Mouse (Mus musculus): ENCODE measurements at regions not wholly inside any gene's neighbourhood (a gene's known extent, or its start where the extent isn't known, plus 50 kb on each side); places are given as distances from the start of the nearest gene placed in this dataset.
A peak's percentile ranks its signal among the peaks of the same experiment; 100 is the strongest.

DNA sequence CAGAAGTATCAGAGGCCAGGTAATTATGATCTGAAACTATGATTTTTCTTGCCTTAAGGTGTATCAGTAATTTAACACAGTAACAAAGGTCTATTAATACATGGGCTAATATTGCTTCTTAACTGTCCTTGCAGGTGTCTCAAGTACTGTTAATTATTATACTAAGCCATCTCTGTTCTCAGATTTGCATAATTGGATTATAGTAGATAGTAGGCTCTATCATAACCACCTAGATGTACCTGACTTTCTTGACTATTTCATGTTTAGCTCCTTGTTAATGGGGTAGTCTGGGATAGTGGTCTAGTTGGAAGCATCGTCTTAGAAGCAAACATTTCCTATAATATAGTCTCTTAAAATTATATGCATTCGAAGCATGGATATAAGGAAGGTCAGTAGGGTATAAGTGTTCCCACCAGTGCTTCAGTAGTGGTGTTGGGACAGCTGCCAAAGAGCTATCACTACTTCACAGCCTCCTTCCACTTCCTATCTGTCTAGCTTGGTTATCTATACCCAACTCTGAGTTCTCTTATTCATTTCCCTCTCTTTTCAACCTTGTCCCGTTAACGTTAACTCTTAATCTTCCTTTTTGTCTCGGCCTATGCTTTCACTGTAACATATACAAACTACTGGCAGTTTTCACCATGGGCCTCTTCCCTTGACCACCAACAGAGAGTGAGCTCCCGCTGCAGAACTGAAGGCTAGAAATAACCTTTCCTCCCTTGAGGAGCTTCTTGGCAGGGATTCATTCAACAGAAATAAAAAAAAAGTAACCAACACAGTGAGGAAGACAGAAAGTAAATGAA lies 630.9 kb upstream of the Lcorl start:
- H3K4me2 ChIP-seq = no peak overlapping the region
- H3K9ac ChIP-seq = no peak overlapping the region
- no peak overlapping the region for H3K4me3 ChIP-seq
- 79% methylated on average over 6 of the region's 6 CpGs for WGBS
- no peaks in the 10 kb centered on the region for H3K27me3 ChIP-seq
- no peak for ATAC-seq (ENCODE audit: low FRiP score, low read depth)
- no peak overlapping the region for H3K27ac ChIP-seq (replicated peaks)
- no peaks in the 10 kb centered on the region for H3K36me3 ChIP-seq
- H3K4me1 ChIP-seq (replicated peaks) = no peaks in the 10 kb centered on the region
- H3K9me3 ChIP-seq = no peaks in the 10 kb centered on the region

DNA sequence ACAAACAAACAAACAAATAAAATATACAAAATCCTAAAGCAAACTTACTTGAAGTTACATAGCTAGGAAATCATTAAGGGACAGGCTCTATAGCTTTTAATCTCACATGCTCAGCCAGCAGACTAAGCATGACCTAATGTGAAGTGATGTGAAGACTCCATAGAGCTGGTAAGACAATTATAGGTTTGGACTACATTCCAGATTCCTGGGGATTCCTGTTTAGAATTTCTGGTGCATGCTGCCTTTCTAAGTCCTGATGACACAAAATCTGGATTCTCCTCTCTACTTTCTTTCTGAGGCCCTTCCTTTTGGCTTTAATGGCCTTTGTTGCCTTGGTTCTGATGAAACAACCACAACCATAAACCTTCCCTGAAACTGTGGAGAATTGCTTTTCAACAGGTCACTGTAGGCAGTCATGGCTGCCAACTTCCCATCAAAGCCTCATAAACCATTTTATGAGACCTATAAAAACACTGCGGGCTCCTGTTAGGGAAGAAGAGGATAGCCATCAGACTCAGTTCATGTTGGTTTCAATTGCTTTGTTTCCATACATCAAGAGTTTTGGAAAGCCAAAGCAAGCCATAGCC lies 629.4 kb upstream of the Lcorl start:
- H3K4me3 ChIP-seq = no peak overlapping the region
- H3K9ac ChIP-seq = no peak overlapping the region
- H3K4me1 ChIP-seq (replicated peaks) = no peaks in the 10 kb centered on the region
- no peak for ATAC-seq (ENCODE audit: low FRiP score, low read depth)
- 79% methylated on average over 1 of the region's 1 CpGs for WGBS
- H3K4me2 ChIP-seq = no peak overlapping the region
- no peak overlapping the region for H3K27ac ChIP-seq (replicated peaks)
- H3K36me3 ChIP-seq = no peaks in the 10 kb centered on the region
- no peaks in the 10 kb centered on the region for H3K9me3 ChIP-seq
- no peaks in the 10 kb centered on the region for H3K27me3 ChIP-seq

DNA sequence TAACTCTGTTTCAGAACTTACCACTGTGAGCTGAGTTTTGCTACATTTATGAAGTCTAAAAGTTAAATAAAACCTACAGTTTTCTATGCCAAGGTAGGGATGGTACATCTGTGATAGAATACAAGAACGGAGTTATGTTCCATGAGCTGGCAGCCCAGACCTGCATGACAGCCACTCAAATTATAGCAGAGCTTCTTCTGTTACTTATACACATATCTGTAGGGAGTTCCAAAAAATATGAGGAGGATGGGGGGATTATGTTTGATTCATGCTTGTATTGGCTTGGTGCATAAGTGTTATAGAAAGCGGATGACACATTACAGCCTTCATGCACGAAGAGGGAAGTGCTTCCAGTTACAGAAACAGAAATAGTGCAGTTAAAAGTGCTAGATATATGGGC lies 598.9 kb upstream of the Lcorl start:
- no peak overlapping the region for H3K4me2 ChIP-seq
- H3K36me3 ChIP-seq = no peaks in the 10 kb centered on the region
- no peak overlapping the region for H3K9ac ChIP-seq
- H3K27me3 ChIP-seq = no peaks in the 10 kb centered on the region
- H3K4me3 ChIP-seq = no peak overlapping the region
- H3K9me3 ChIP-seq = no peaks in the 10 kb centered on the region
- 92% methylated on average over 3 of the region's 3 CpGs for WGBS
- H3K27ac ChIP-seq (replicated peaks) = no peak overlapping the region
- H3K4me1 ChIP-seq (replicated peaks) = no peaks in the 10 kb centered on the region
- ATAC-seq (ENCODE audit: low FRiP score, low read depth) = no peak

GRCm38 (mm10) chr5:46448274-46448673 lies 590.9 kb upstream of the Lcorl start:
- Histone ChIP-seq H3K36me3 (no peaks in the 10 kb centered on the region), H3K4me3 (no peak overlapping the region), H3K27ac (replicated peaks) (no peak overlapping the region), H3K27me3 (no peaks in the 10 kb centered on the region), H3K4me2 (no peak overlapping the region), H3K9me3 (no peaks in the 10 kb centered on the region), H3K4me1 (replicated peaks) (peaks cover 7% of the 10 kb centered on the region; the same call in 1 of the 2 replicates), H3K9ac (no peak overlapping the region)
- WGBS = 39% methylated on average over 4 of the region's 4 CpGs
- 0 out of 2 replicates have a peak, but pooled peaks have one; percentile 38 for ATAC-seq (ENCODE audit: low FRiP score, low read depth)

GRCm38 (mm10) chr5:46445844-46446243 lies 588.4 kb upstream of the Lcorl start:
- no peak overlapping the region for H3K4me2 ChIP-seq
- H3K27ac ChIP-seq (replicated peaks) = no peak overlapping the region
- H3K4me3 ChIP-seq = no peak overlapping the region
- 0 out of 2 replicates have a peak, but pooled peaks have one; percentile 27 for ATAC-seq (ENCODE audit: low FRiP score, low read depth)
- no peaks in the 10 kb centered on the region for H3K36me3 ChIP-seq
- WGBS = 49% methylated on average over 3 of the region's 3 CpGs
- no peaks in the 10 kb centered on the region for H3K27me3 ChIP-seq
- H3K4me1 ChIP-seq (replicated peaks) = peaks cover 7% of the 10 kb centered on the region; the same call in 1 of the 2 replicates
- H3K9ac ChIP-seq = no peak overlapping the region
- no peaks in the 10 kb centered on the region for H3K9me3 ChIP-seq

- Histone ChIP-seq H3K4me2 (peak overlapping the region; percentile 15; the same call in 1 of the 2 replicates), H3K9me3 (no peaks in the 10 kb centered on the region), H3K27me3 (no peaks in the 10 kb centered on the region), H3K4me3 (no peak overlapping the region), H3K36me3 (no peaks in the 10 kb centered on the region), H3K9ac (no peak overlapping the region), H3K4me1 (replicated peaks) (peaks cover 7% of the 10 kb centered on the region; the same call in 1 of the 2 replicates), H3K27ac (replicated peaks) (no peak overlapping the region)
- 17% methylated on average over 7 of the region's 7 CpGs for WGBS
- no peak for ATAC-seq (ENCODE audit: low FRiP score, low read depth)
Measured at GRCm38 (mm10) chr5:46445122-46445521, 587.7 kb upstream of the Lcorl start.

DNA sequence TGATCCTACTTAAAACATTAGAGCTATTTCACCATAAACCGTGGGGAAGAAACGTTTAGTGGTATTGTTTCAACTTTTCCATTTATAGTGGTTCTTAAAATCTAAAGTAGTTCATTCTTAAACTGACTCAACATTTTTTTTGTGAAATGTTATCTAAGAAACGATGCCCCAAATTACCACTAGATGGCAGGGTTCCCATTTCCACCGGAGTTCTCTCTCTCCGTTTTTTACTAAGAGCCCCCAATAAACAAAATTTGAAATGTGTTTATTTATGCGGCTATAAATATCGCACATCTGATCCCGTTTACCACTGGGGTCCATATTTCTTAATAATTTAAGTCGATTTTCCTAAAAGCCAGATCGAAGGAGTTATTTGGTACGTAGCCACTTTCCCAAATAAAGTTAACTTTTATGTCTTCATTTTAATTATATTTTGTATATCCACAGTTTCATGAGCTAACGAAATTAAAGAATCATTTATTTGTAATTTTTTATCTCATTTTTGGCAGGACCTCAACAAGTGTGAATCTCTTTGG lies 586.5 kb upstream of the Lcorl start:
- no peaks in the 10 kb centered on the region for H3K36me3 ChIP-seq
- no peaks in the 10 kb centered on the region for H3K9me3 ChIP-seq
- no peak overlapping the region for H3K27ac ChIP-seq (replicated peaks)
- H3K9ac ChIP-seq = no peak overlapping the region
- H3K4me3 ChIP-seq = no peak overlapping the region
- WGBS = 12% methylated on average over 12 of the region's 12 CpGs
- H3K4me2 ChIP-seq = peak overlapping the region; percentile 39
- no peak for ATAC-seq (ENCODE audit: low FRiP score, low read depth)
- H3K27me3 ChIP-seq = no peaks in the 10 kb centered on the region
- H3K4me1 ChIP-seq (replicated peaks) = peaks cover 7% of the 10 kb centered on the region; the same call in 1 of the 2 replicates

DNA sequence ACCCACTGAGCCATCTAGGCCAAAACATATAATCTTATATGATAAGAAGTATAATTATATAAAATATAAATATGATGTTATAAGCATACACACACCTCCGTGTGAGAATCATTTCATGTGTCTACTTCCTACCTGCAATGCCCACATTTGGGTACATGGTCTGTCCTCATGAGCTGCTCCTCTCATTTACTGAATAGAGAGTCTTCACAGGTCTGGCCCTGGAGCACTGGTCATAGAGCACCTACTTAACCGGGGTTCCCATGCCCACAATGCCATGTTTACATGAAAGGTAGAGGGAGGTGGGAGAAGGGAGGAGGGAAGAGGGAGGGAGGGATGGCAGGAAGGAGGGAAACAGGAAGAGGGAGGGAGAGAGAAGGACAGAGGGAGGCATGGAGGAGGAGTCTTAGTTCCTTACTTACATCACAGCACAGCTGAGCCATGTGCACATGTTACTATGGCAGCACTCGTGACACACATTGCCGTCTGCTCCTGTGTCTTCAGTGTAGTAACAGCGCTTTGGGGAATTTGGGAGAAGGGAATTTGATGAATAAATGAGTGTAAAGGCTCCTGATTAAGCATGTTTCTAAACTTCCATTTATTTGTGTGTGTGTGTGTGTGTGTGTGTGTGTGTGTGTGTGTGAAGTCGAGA lies 585.3 kb upstream of the Lcorl start:
- Histone ChIP-seq H3K27ac (replicated peaks) (no peak overlapping the region), H3K9me3 (no peaks in the 10 kb centered on the region), H3K4me1 (replicated peaks) (peaks cover 7% of the 10 kb centered on the region; the same call in 1 of the 2 replicates), H3K36me3 (no peaks in the 10 kb centered on the region), H3K9ac (no peak overlapping the region), H3K4me3 (no peak overlapping the region), H3K4me2 (no peak overlapping the region), H3K27me3 (no peaks in the 10 kb centered on the region)
- WGBS = 58% methylated on average over 6 of the region's 6 CpGs
- ATAC-seq (ENCODE audit: low FRiP score, low read depth) = peak; percentile 74; the same call in 1 of the 2 replicates

DNA sequence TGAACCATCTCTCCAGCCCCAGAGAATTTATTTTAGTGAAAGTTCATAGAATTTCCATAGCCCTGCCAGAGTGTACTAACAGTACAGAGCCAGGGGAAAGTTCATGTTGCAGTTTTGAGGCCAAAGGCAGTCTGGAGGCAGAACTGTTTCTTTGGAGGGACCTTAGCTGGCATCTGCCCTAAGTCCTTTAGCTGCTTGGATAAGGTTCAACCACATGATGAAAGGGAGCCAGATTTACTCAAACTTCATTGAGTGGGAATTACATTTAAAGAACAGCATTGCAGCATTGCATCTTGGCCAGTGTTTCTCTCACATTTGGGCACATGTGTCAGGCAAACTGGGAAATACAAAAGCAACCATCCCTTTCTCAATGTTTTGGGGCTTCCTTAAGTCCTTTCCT lies 584.3 kb upstream of the Lcorl start:
- Histone ChIP-seq H3K36me3 (no peaks in the 10 kb centered on the region), H3K4me1 (replicated peaks) (peaks cover 7% of the 10 kb centered on the region; the same call in 1 of the 2 replicates), H3K4me3 (no peak overlapping the region), H3K27ac (replicated peaks) (no peak overlapping the region), H3K9me3 (no peaks in the 10 kb centered on the region), H3K27me3 (no peaks in the 10 kb centered on the region), H3K4me2 (no peak overlapping the region), H3K9ac (no peak overlapping the region)
- ATAC-seq (ENCODE audit: low FRiP score, low read depth) = no peak

- no peak overlapping the region for H3K4me2 ChIP-seq
- no peak overlapping the region for H3K4me3 ChIP-seq
- peak; percentile 54; the same call in 1 of the 2 replicates for ATAC-seq (ENCODE audit: low FRiP score, low read depth)
- H3K27me3 ChIP-seq = no peaks in the 10 kb centered on the region
- no peaks in the 10 kb centered on the region for H3K4me1 ChIP-seq (replicated peaks)
- no peak overlapping the region for H3K27ac ChIP-seq (replicated peaks)
- no peaks in the 10 kb centered on the region for H3K9me3 ChIP-seq
- 31% methylated on average over 3 of the region's 3 CpGs for WGBS
- no peak overlapping the region for H3K9ac ChIP-seq
- no peaks in the 10 kb centered on the region for H3K36me3 ChIP-seq
Measured at GRCm38 (mm10) chr5:46431644-46432367, 574.4 kb upstream of the Lcorl start.

- ATAC-seq (ENCODE audit: low FRiP score, low read depth) = peak; percentile 69; the same call in 1 of the 2 replicates
- Histone ChIP-seq H3K4me2 (no peak overlapping the region), H3K36me3 (no peaks in the 10 kb centered on the region), H3K4me1 (replicated peaks) (no peaks in the 10 kb centered on the region), H3K4me3 (no peak overlapping the region), H3K27ac (replicated peaks) (no peak overlapping the region), H3K9ac (no peak overlapping the region), H3K27me3 (no peaks in the 10 kb centered on the region), H3K9me3 (no peaks in the 10 kb centered on the region)
- 26% methylated on average over 3 of the region's 3 CpGs for WGBS
Measured at GRCm38 (mm10) chr5:46422738-46423137, 565.3 kb upstream of the Lcorl start.

Measured in hindbrain, embryonic 15.5 days (tissue).